Mouse (Mus musculus) forebrain, embryonic 15.5 days (tissue): ENCODE data around the gene Lamc3. TPM values are rescaled to one million over a fixed set of nuclear protein-coding genes. Genes with fewer than 3 reads are reported as not detected.
A peak's percentile ranks its signal among the peaks of the same experiment; 100 is the strongest.

ENCODE experiments used
- ATAC-seq: fragments of 200-750 bp; cut with Nextera tagmentation; replicated peaks from 2 replicates; pipeline ENCODE4 v1.8.0; 2017; ENCODE audit warnings: mild to moderate bottlenecking, moderate TSS enrichment, moderate library complexity
- H3K27ac ChIP-seq: fragments of 300-500 bp; sonication (generic); replicated peaks from 2 replicates; pipeline ENCODE4 v1.5.1; 2015; ENCODE audit warnings: mild to moderate bottlenecking, inconsistent platforms
- H3K27me3 ChIP-seq: fragments of 300-500 bp; sonication (generic); 2 replicates; pipeline ENCODE4 v1.6.1; 2015; ENCODE audit warnings: inconsistent platforms
- H3K36me3 ChIP-seq: fragments of 300-500 bp; sonication (generic); 2 replicates; pipeline ENCODE4 v1.6.1; 2015; ENCODE audit warnings: mild to moderate bottlenecking, inconsistent platforms
- H3K4me1 ChIP-seq: fragments of 300-500 bp; sonication (generic); 2 replicates; pipeline ENCODE4 v1.6.1; 2015; ENCODE audit warnings: inconsistent platforms
- H3K4me2 ChIP-seq: fragments of 300-500 bp; sonication (generic); replicated peaks from 2 replicates; pipeline ENCODE4 v1.6.1; 2015; ENCODE audit warnings: mild to moderate bottlenecking, inconsistent platforms
- H3K4me3 ChIP-seq: fragments of 300-500 bp; sonication (generic); 2 replicates; pipeline ENCODE4 v1.5.1; 2015; ENCODE audit warnings: mild to moderate bottlenecking, inconsistent platforms
- H3K9ac ChIP-seq: fragments of 300-500 bp; sonication (generic); replicated peaks from 2 replicates; pipeline ENCODE4 v1.6.1; 2015; ENCODE audit warnings: mild to moderate bottlenecking, inconsistent platforms
- H3K9me3 ChIP-seq: fragments of 300-500 bp; sonication (generic); 2 replicates; pipeline ENCODE4 v1.6.1; 2016; ENCODE audit warnings: inconsistent platforms
- WGBS: fragments of 180-500 bp; shearing (Covaris S2); methylation state at CpG from one replicate; pipeline ENCODE4 v1.1.7; 2015; ENCODE audit warnings: mixed read lengths; 5-methylcytosine and 5-hydroxymethylcytosine counted together
- polyA plus RNA-seq: library from polyadenylated mRNA; unstranded; fragments of >200 nt; fragmentation: Nextera tagmentation; extraction: Ambion mirVana; gene quantifications from 2 replicates; pipeline ENCODE4 v1.2.1, GENCODE M21; 2015

Gene Lamc3
- polyA plus RNA-seq, 1 experiment from 2014 or later, result 2.9 TPM

GRCm38 (mm10) chr2:31862919-31863318 is 24.2 kb upstream of the Lamc3 start:
- Histone ChIP-seq H3K27ac (no peak overlapping the region), H3K4me1 (peaks cover 7% of the 10 kb centered on the region), H3K27me3 (peaks cover 5% of the 10 kb centered on the region; the same call in 1 of the 2 replicates), H3K36me3 (no peaks in the 10 kb centered on the region), H3K9me3 (no peaks in the 10 kb centered on the region), H3K4me3 (no peak overlapping the region), H3K4me2 (no peak overlapping the region), H3K9ac (no peak overlapping the region)
- WGBS, result 62% methylated on average over 1 of the region's 1 CpGs
- no peak for ATAC-seq

- Histone ChIP-seq H3K9me3 (no peaks in the 10 kb centered on the region), H3K27me3 (peaks cover 5% of the 10 kb centered on the region; the same call in 1 of the 2 replicates), H3K4me3 (no peak overlapping the region), H3K4me2 (no peak overlapping the region), H3K36me3 (no peaks in the 10 kb centered on the region), H3K4me1 (peaks cover 7% of the 10 kb centered on the region), H3K27ac (no peak overlapping the region), H3K9ac (no peak overlapping the region)
- ATAC-seq, result no peak
- WGBS, result 78% methylated on average over 1 of the region's 1 CpGs
Observed at GRCm38 (mm10) chr2:31863766-31864165, 23.3 kb upstream of the Lamc3 start.

GRCm38 (mm10) chr2:31864891-31865290 is 22.2 kb upstream of the Lamc3 start:
- H3K27me3 ChIP-seq, result no peaks in the 10 kb centered on the region
- no peak for ATAC-seq
- no peak overlapping the region for H3K9ac ChIP-seq
- no peaks in the 10 kb centered on the region for H3K36me3 ChIP-seq
- H3K4me1 ChIP-seq, result no peaks in the 10 kb centered on the region
- H3K4me2 ChIP-seq, result no peak overlapping the region
- 93% methylated on average over 9 of the region's 9 CpGs for WGBS
- H3K4me3 ChIP-seq, result no peak overlapping the region
- no peaks in the 10 kb centered on the region for H3K9me3 ChIP-seq
- H3K27ac ChIP-seq, result no peak overlapping the region

GRCm38 (mm10) chr2:31865322-31865721 is 21.8 kb upstream of the Lamc3 start:
- no peaks in the 10 kb centered on the region for H3K27me3 ChIP-seq
- no peaks in the 10 kb centered on the region for H3K36me3 ChIP-seq
- no peak for ATAC-seq
- no peak overlapping the region for H3K9ac ChIP-seq
- no peak overlapping the region for H3K27ac ChIP-seq
- H3K4me2 ChIP-seq, result no peak overlapping the region
- 75% methylated on average over 4 of the region's 4 CpGs for WGBS
- H3K9me3 ChIP-seq, result no peaks in the 10 kb centered on the region
- no peaks in the 10 kb centered on the region for H3K4me1 ChIP-seq
- no peak overlapping the region for H3K4me3 ChIP-seq

- Histone ChIP-seq H3K9me3 (no peaks in the 10 kb centered on the region), H3K27ac (no peak overlapping the region), H3K9ac (no peak overlapping the region), H3K4me3 (no peak overlapping the region), H3K36me3 (no peaks in the 10 kb centered on the region), H3K4me2 (no peak overlapping the region), H3K27me3 (no peaks in the 10 kb centered on the region), H3K4me1 (no peaks in the 10 kb centered on the region)
- WGBS, result 12% methylated on average over 2 of the region's 2 CpGs
- ATAC-seq, result no peak
Observed at GRCm38 (mm10) chr2:31865794-31866193, 21.3 kb upstream of the Lamc3 start.

GRCm38 (mm10) chr2:31867773-31868537 is 19.1 kb upstream of the Lamc3 start:
- Histone ChIP-seq H3K9me3 (no peaks in the 10 kb centered on the region), H3K27ac (no peak overlapping the region), H3K27me3 (no peaks in the 10 kb centered on the region), H3K4me3 (no peak overlapping the region), H3K4me1 (no peaks in the 10 kb centered on the region), H3K4me2 (no peak overlapping the region), H3K36me3 (no peaks in the 10 kb centered on the region), H3K9ac (no peak overlapping the region)
- 94% methylated on average over 8 of the region's 8 CpGs for WGBS
- ATAC-seq, result no peak

- no peak overlapping the region for H3K4me2 ChIP-seq
- no peaks in the 10 kb centered on the region for H3K9me3 ChIP-seq
- no peak overlapping the region for H3K27ac ChIP-seq
- H3K4me1 ChIP-seq, result no peaks in the 10 kb centered on the region
- no peaks in the 10 kb centered on the region for H3K27me3 ChIP-seq
- no peaks in the 10 kb centered on the region for H3K36me3 ChIP-seq
- 81% methylated on average over 10 of the region's 10 CpGs for WGBS
- no peak overlapping the region for H3K9ac ChIP-seq
- no peak for ATAC-seq
- no peak overlapping the region for H3K4me3 ChIP-seq
Observed at GRCm38 (mm10) chr2:31868538-31869164, 18.4 kb upstream of the Lamc3 start.

GRCm38 (mm10) chr2:31869692-31870091 is 17.4 kb upstream of the Lamc3 start:
- H3K4me3 ChIP-seq, result no peak overlapping the region
- ATAC-seq, result no peak
- H3K4me2 ChIP-seq, result no peak overlapping the region
- H3K9ac ChIP-seq, result no peak overlapping the region
- no peak overlapping the region for H3K27ac ChIP-seq
- no peaks in the 10 kb centered on the region for H3K4me1 ChIP-seq
- WGBS, result 92% methylated on average over 5 of the region's 5 CpGs
- H3K9me3 ChIP-seq, result no peaks in the 10 kb centered on the region
- no peaks in the 10 kb centered on the region for H3K27me3 ChIP-seq
- no peaks in the 10 kb centered on the region for H3K36me3 ChIP-seq

- 72% methylated on average over 3 of the region's 3 CpGs for WGBS
- Histone ChIP-seq H3K4me1 (no peaks in the 10 kb centered on the region), H3K9me3 (no peaks in the 10 kb centered on the region), H3K9ac (no peak overlapping the region), H3K36me3 (no peaks in the 10 kb centered on the region), H3K27me3 (no peaks in the 10 kb centered on the region), H3K4me3 (no peak overlapping the region), H3K27ac (no peak overlapping the region), H3K4me2 (no peak overlapping the region)
- ATAC-seq, result no peak
Observed at GRCm38 (mm10) chr2:31870683-31871082, 16.4 kb upstream of the Lamc3 start.

GRCm38 (mm10) chr2:31874290-31874855 is 12.7 kb upstream of the Lamc3 start:
- 64% methylated on average over 26 of the region's 26 CpGs for WGBS
- H3K9ac ChIP-seq, result no peak overlapping the region
- H3K4me3 ChIP-seq, result no peak overlapping the region
- no peak for ATAC-seq
- no peak overlapping the region for H3K27ac ChIP-seq
- H3K4me1 ChIP-seq, result 0 out of 2 replicates have a peak, but pooled peaks cover 4% of the 10 kb centered on the region
- H3K36me3 ChIP-seq, result no peaks in the 10 kb centered on the region
- no peaks in the 10 kb centered on the region for H3K9me3 ChIP-seq
- no peak overlapping the region for H3K4me2 ChIP-seq
- H3K27me3 ChIP-seq, result no peaks in the 10 kb centered on the region

- 0 out of 2 replicates have a peak, but pooled peaks cover 3% of the 10 kb centered on the region for H3K27me3 ChIP-seq
- ATAC-seq, result no peak
- H3K36me3 ChIP-seq, result no peaks in the 10 kb centered on the region
- H3K27ac ChIP-seq, result 0 out of 2 replicates have a peak overlapping the region, but pooled peaks have one; percentile 0
- 13% methylated on average over 12 of the region's 12 CpGs for WGBS
- H3K4me1 ChIP-seq, result 0 out of 2 replicates have a peak, but pooled peaks cover 4% of the 10 kb centered on the region
- no peak overlapping the region for H3K9ac ChIP-seq
- H3K9me3 ChIP-seq, result no peaks in the 10 kb centered on the region
- no peak overlapping the region for H3K4me3 ChIP-seq
- no peak overlapping the region for H3K4me2 ChIP-seq
Observed at GRCm38 (mm10) chr2:31876446-31876845, 10.6 kb upstream of the Lamc3 start.

- Histone ChIP-seq H3K4me2 (no peak overlapping the region), H3K36me3 (no peaks in the 10 kb centered on the region), H3K9me3 (no peaks in the 10 kb centered on the region), H3K27me3 (peaks cover 12% of the 10 kb centered on the region), H3K4me3 (no peak overlapping the region), H3K9ac (no peak overlapping the region), H3K4me1 (0 out of 2 replicates have a peak, but pooled peaks cover 4% of the 10 kb centered on the region), H3K27ac (no peak overlapping the region)
- ATAC-seq, result no peak
- WGBS, result 80% methylated on average over 17 of the region's 17 CpGs
Observed at GRCm38 (mm10) chr2:31878610-31879009, 8.5 kb upstream of the Lamc3 start.
